Mouse (Mus musculus) midbrain, embryonic 13.5 days (tissue): ENCODE results near the gene Mbd6. TPM values are rescaled to one million over a fixed set of nuclear protein-coding genes. Genes with fewer than 3 reads are reported as not detected.

Source experiments
- ATAC-seq: fragments of 200-750 bp; cut with Nextera tagmentation; 2 replicates; pipeline ENCODE4 v1.8.0; 2017; ENCODE audit warnings: mild to moderate bottlenecking, moderate TSS enrichment, moderate library complexity
- H3K27ac ChIP-seq: fragments of 300-500 bp; sonication (generic); 2 replicates; pipeline ENCODE4 v1.5.1; 2015; ENCODE audit warnings: inconsistent platforms, mild to moderate bottlenecking, moderate library complexity
- H3K27me3 ChIP-seq: fragments of 300-500 bp; sonication (generic); 2 replicates; pipeline ENCODE4 v1.6.1; 2015; ENCODE audit warnings: mild to moderate bottlenecking, inconsistent platforms
- H3K36me3 ChIP-seq: fragments of 300-500 bp; sonication (generic); 2 replicates; pipeline ENCODE4 v1.6.1; 2015; ENCODE audit warnings: mild to moderate bottlenecking, inconsistent platforms
- H3K4me1 ChIP-seq: fragments of 300-500 bp; sonication (generic); replicated peaks from 2 replicates; pipeline ENCODE4 v1.6.1; 2015; ENCODE audit warnings: inconsistent platforms
- H3K4me2 ChIP-seq: fragments of 300-500 bp; sonication (generic); replicated peaks from 2 replicates; pipeline ENCODE4 v1.6.1; 2015; ENCODE audit warnings: moderate library complexity, mild to moderate bottlenecking, inconsistent platforms
- H3K4me3 ChIP-seq: fragments of 300-500 bp; sonication (generic); replicated peaks from 2 replicates; pipeline ENCODE4 v1.5.1; 2015; ENCODE audit warnings: mild to moderate bottlenecking, inconsistent platforms
- H3K9ac ChIP-seq: fragments of 300-500 bp; sonication (generic); replicated peaks from 2 replicates; pipeline ENCODE4 v1.6.1; 2015; ENCODE audit warnings: mild to moderate bottlenecking, inconsistent platforms
- H3K9me3 ChIP-seq: fragments of 300-500 bp; sonication (generic); 2 replicates; pipeline ENCODE4 v1.6.1; 2016; ENCODE audit warnings: mild to moderate bottlenecking, inconsistent platforms
- WGBS: fragments of 180-500 bp; shearing (Covaris S2); methylation state at CpG from one replicate; pipeline ENCODE4 v1.1.7; 2015; 5-methylcytosine and 5-hydroxymethylcytosine counted together
- polyA plus RNA-seq: library from polyadenylated mRNA; unstranded; fragments of >200 nt; fragmentation: Nextera tagmentation; extraction: Ambion mirVana; gene quantifications from 2 replicates; pipeline ENCODE4 v1.2.1, GENCODE M21; 2015

The Mbd6 gene
- polyA plus RNA-seq, 1 experiment from 2014 or later, result 16.5 TPM

DNA sequence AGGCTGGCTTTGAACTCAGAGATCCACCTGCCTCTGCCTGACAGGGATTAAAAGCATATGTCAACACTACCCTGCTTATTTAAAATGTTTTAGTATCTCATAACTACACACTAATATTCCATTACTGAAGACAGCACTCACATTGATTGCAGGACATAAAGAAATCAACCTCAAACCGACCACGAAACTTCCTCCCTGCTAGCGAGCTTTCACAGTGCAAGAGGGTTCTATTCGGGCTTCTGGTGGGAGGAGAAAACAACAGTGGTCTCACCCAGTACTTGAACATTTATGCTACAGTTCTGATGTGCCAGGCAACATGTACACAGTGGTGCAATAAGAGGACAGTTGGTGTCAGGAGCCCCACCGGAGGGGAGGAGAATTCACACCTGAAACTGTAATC lies 38.0 kb downstream of the Mbd6 start:
- H3K36me3 ChIP-seq, result peaks cover 38% of the 10 kb centered on the region
- no peak for ATAC-seq
- H3K27me3 ChIP-seq, result no peaks in the 10 kb centered on the region
- no peak overlapping the region for H3K4me3 ChIP-seq
- no peak overlapping the region for H3K9ac ChIP-seq
- 91% methylated on average over 5 of the region's 5 CpGs for WGBS
- H3K4me1 ChIP-seq, result 0 out of 2 replicates have a peak, but pooled peaks cover 2% of the 10 kb centered on the region
- no peaks in the 10 kb centered on the region for H3K9me3 ChIP-seq
- no peak overlapping the region for H3K4me2 ChIP-seq
- H3K27ac ChIP-seq, result no peak overlapping the region

DNA sequence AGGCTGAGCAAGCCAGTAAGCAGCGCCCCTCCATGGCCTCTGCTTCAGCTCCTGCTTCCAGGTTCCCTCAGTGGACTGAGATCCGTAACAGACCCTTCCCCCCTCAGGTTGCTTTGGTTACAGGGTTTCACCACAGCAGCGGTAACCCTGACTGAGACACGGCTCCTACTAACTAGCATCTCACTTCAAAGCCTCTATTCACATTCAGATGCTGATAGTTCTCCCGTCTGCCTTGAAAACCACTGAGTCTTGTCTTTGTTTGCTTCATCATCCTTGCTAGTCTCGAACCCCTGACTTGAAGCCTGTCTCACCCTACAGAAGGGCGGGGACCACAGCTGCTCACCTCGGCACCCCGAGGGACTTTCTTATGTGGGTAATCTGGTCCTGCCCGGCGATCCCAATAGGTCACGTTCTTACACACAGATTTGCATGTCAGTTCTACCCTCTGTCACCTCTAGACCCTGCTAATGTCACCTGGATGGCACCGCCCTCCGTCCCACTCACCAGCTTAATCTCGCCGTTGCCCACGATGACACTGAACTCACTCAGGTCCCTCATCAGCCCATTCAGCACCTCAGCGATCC lies 50.5 kb downstream of the Mbd6 start:
- H3K4me3 ChIP-seq, result no peak overlapping the region
- no peak overlapping the region for H3K27ac ChIP-seq
- 73% methylated on average over 18 of the region's 18 CpGs for WGBS
- no peak for ATAC-seq
- H3K9me3 ChIP-seq, result no peaks in the 10 kb centered on the region
- H3K4me1 ChIP-seq, result no peaks in the 10 kb centered on the region
- H3K36me3 ChIP-seq, result peaks cover 93% of the 10 kb centered on the region
- no peaks in the 10 kb centered on the region for H3K27me3 ChIP-seq
- H3K4me2 ChIP-seq, result no peak overlapping the region
- H3K9ac ChIP-seq, result no peak overlapping the region

DNA sequence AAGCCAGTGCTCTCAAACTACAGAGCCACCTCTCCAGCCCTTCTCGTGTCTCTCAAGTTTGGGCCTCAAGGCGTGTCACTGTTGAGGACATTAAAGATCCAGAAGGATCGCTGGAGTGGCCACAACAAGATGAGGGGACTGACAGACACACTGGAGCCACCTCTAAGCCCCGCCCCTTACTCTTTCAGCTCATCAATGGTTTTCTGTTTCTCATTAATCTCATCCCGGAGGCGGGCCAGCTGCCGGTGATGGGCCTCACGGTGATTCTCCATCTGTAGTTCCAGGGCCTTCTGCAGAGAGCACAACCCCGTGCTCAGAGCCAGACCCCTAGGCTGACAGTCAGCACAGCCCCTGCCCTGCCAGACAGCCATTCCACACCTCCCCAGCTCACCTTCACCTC lies 52.3 kb downstream of the Mbd6 start:
- H3K9ac ChIP-seq, result no peak overlapping the region
- ATAC-seq, result 0 out of 2 replicates have a peak, but pooled peaks have one; percentile 14
- H3K4me2 ChIP-seq, result no peak overlapping the region
- H3K4me1 ChIP-seq, result no peaks in the 10 kb centered on the region
- no peaks in the 10 kb centered on the region for H3K9me3 ChIP-seq
- peaks cover 93% of the 10 kb centered on the region for H3K36me3 ChIP-seq
- 46% methylated on average over 9 of the region's 9 CpGs for WGBS
- H3K27me3 ChIP-seq, result no peaks in the 10 kb centered on the region
- H3K4me3 ChIP-seq, result no peak overlapping the region
- no peak overlapping the region for H3K27ac ChIP-seq

DNA sequence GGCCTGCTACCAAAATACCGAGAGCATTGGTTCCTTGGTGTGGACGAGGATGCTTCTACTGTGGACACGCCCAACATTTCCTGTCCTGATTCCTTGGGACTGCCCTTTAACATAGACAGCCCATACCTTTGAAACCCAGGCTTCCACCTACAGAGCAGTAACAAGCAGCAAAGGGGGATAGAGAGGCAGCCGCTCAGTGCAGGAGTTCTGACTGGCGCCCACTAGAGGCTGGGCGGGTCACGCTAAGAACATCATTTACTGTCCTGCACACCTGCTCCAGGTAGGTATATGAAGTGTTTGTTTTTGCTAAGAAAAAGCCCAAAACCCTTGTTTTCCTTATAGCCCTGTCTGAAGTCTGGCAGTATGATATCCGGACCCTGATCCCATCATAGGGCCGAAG lies 55.7 kb downstream of the Mbd6 start:
- H3K27ac ChIP-seq, result no peak overlapping the region
- WGBS, result 82% methylated on average over 9 of the region's 9 CpGs
- H3K4me3 ChIP-seq, result no peak overlapping the region
- no peak overlapping the region for H3K4me2 ChIP-seq
- no peaks in the 10 kb centered on the region for H3K4me1 ChIP-seq
- H3K36me3 ChIP-seq, result peaks cover 85% of the 10 kb centered on the region
- no peak for ATAC-seq
- H3K9ac ChIP-seq, result no peak overlapping the region
- H3K27me3 ChIP-seq, result no peaks in the 10 kb centered on the region
- no peaks in the 10 kb centered on the region for H3K9me3 ChIP-seq

Other genes with a start within 250 kb of the Mbd6 start
- gene Mettl1, start 247.6 kb downstream of the Mbd6 start, polyA plus RNA-seq, result 21.1 and 22.0 TPM in 2 replicates
- 0.11 and 0.18 TPM in 2 replicates for gene Eef1akmt3, start 247.5 kb downstream of the Mbd6 start, polyA plus RNA-seq
- gene Cyp27b1, start 240.8 kb downstream of the Mbd6 start, polyA plus RNA-seq, result 0.08 and 0.14 TPM in 2 replicates
- gene March9, start 228.8 kb downstream of the Mbd6 start, polyA plus RNA-seq, result 5.6 and 6.4 TPM in 2 replicates
- 1,636 and 1,639 TPM in 2 replicates for gene Cdk4, start 225.5 kb downstream of the Mbd6 start, polyA plus RNA-seq
- gene Tspan31, start 218.8 kb downstream of the Mbd6 start, polyA plus RNA-seq, result 136 and 138 TPM in 2 replicates
- 2.8 and 3.3 TPM in 2 replicates for gene Agap2, start 213.7 kb downstream of the Mbd6 start, polyA plus RNA-seq
- 134 and 138 TPM in 2 replicates for gene Os9, start 167.9 kb downstream of the Mbd6 start, polyA plus RNA-seq
- 28.8 and 30.2 TPM in 2 replicates for gene B4galnt1, start 123.8 kb downstream of the Mbd6 start, polyA plus RNA-seq
- gene Slc26a10, start 108.4 kb downstream of the Mbd6 start, polyA plus RNA-seq, result 0.86 and 1.0 TPM in 2 replicates
- 20.2 and 24.5 TPM in 2 replicates for gene Arhgef25, start 98.9 kb downstream of the Mbd6 start, polyA plus RNA-seq
- gene Dtx3, start 93.3 kb downstream of the Mbd6 start, polyA plus RNA-seq, result 195 and 234 TPM in 2 replicates
- 16.9 and 17.3 TPM in 2 replicates for gene Pip4k2c, start 77.4 kb downstream of the Mbd6 start, polyA plus RNA-seq
- gene Kif5a, start 25.7 kb downstream of the Mbd6 start, polyA plus RNA-seq, result 73.0 and 76.7 TPM in 2 replicates
- gene Dctn2, start 22.6 kb downstream of the Mbd6 start, polyA plus RNA-seq, result 310 TPM in 2 replicates
- 122 and 127 TPM in 2 replicates for gene Mars, start 22.8 kb upstream of the Mbd6 start, polyA plus RNA-seq
- 0.77 and 1.4 TPM in 2 replicates for gene Arhgap9, start 32.9 kb upstream of the Mbd6 start, polyA plus RNA-seq
- gene Gli1, start 53.0 kb upstream of the Mbd6 start, polyA plus RNA-seq, result 1.3 and 1.5 TPM in 2 replicates
- 0.04 TPM in 1 of 2 replicates, not detected in the other for gene Inhbe, start 65.4 kb upstream of the Mbd6 start, polyA plus RNA-seq
- not detected in 2 replicates for gene Inhbc, start 81.4 kb upstream of the Mbd6 start, polyA plus RNA-seq
- 35.0 and 36.1 TPM in 2 replicates for gene R3hdm2, start 91.3 kb upstream of the Mbd6 start, polyA plus RNA-seq
- gene Stac3, start 212.7 kb upstream of the Mbd6 start, polyA plus RNA-seq, result 1.6 and 2.3 TPM in 2 replicates
- 11.5 and 13.8 TPM in 2 replicates for gene Ndufa4l2, start 225.9 kb upstream of the Mbd6 start, polyA plus RNA-seq
- 54.3 and 56.2 TPM in 2 replicates for gene Shmt2, start 233.4 kb upstream of the Mbd6 start, polyA plus RNA-seq
- 78.8 and 83.9 TPM in 2 replicates for gene Nxph4, start 245.5 kb upstream of the Mbd6 start, polyA plus RNA-seq